Mouse (Mus musculus): ENCODE data around the gene Gtpbp2. TPM values are rescaled to one million over a fixed set of nuclear protein-coding genes. Genes with fewer than 3 reads are reported as not detected.

The Gtpbp2 gene
- polyA plus RNA-seq, 1 experiment from 2014 or later, result 28.7 TPM

DNA sequence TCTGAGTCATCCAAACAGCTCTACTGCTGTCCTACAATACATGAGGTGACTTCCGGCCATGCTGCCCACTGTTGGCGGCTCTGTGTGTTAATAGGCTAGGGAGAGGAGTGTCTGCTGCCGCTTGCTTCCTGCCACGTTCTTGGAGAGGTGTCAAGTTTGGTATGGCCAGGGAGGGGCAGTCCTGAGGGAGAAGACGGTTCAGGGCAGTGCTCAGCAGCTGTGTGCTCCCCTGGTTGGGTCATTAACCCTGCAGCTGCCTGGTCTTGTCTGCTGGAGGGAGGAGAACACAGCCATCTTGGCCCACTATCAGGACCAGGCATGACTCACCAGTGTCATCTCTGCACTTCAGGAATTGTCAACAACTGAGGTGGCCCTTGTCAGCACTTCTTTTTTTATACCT, 7.5 kb downstream of the Gtpbp2 start:
- WGBS, result 59% methylated on average over 5 of the region's 5 CpGs
- DNase-seq (ENCODE audit: low spot score) (no peak), ATAC-seq (replicated peaks; ENCODE audit: low FRiP score) (0 out of 2 replicates have a peak, but pooled peaks have one; percentile 10)
- Histone ChIP-seq H3K27me3 (ENCODE audit: control insufficient read depth, insufficient read depth, low read length) (no peaks in the 10 kb centered on the region), H3K4me1 (replicated peaks; ENCODE audit: control insufficient read depth, insufficient read depth, low read length) (no peaks in the 10 kb centered on the region), H3K9me3 (ENCODE audit: control insufficient read depth, low read length) (no peaks in the 10 kb centered on the region), H3K9ac (ENCODE audit: low read length) (no peak overlapping the region), H3K36me3 (ENCODE audit: control insufficient read depth, insufficient read depth, low read length) (peaks cover 14% of the 10 kb centered on the region), H3K27ac (ENCODE audit: low read depth, low read length) (no peak overlapping the region), H3K4me2 (ENCODE audit: low read depth, low read length, severe bottlenecking) (no peak overlapping the region), H3K4me3 (ENCODE audit: low read depth, low read length) (no peak overlapping the region)

- H3K9ac ChIP-seq (ENCODE audit: low read length), result no peak overlapping the region
- H3K4me1 ChIP-seq (replicated peaks; ENCODE audit: control insufficient read depth, insufficient read depth, low read length), result no peaks in the 10 kb centered on the region
- H3K27ac ChIP-seq (ENCODE audit: low read depth, low read length), result no peak overlapping the region
- H3K4me2 ChIP-seq (ENCODE audit: low read depth, low read length, severe bottlenecking), result no peak overlapping the region
- H3K9me3 ChIP-seq (ENCODE audit: control insufficient read depth, low read length), result no peaks in the 10 kb centered on the region
- peaks cover 14% of the 10 kb centered on the region for H3K36me3 ChIP-seq (ENCODE audit: control insufficient read depth, insufficient read depth, low read length)
- H3K27me3 ChIP-seq (ENCODE audit: control insufficient read depth, insufficient read depth, low read length), result no peaks in the 10 kb centered on the region
- 93% methylated on average over 5 of the region's 5 CpGs for WGBS
- H3K4me3 ChIP-seq (ENCODE audit: low read depth, low read length), result no peak overlapping the region
- ATAC-seq (replicated peaks; ENCODE audit: low FRiP score) (no peak), DNase-seq (ENCODE audit: low spot score) (no peak)
Observed at GRCm38 (mm10) chr17:46168768-46169167, 7.9 kb downstream of the Gtpbp2 start.

GRCm38 (mm10) chr17:46170538-46170937, 9.7 kb downstream of the Gtpbp2 start:
- WGBS, result 79% methylated on average over 3 of the region's 3 CpGs

GRCm38 (mm10) chr17:46182273-46182672, 21.4 kb downstream of the Gtpbp2 start:
- ATAC-seq (replicated peaks; ENCODE audit: low FRiP score) (no peak), DNase-seq (ENCODE audit: low spot score) (no peak)
- Histone ChIP-seq H3K9me3 (ENCODE audit: control insufficient read depth, low read length) (no peaks in the 10 kb centered on the region), H3K4me2 (ENCODE audit: low read depth, low read length, severe bottlenecking) (no peak overlapping the region), H3K4me1 (replicated peaks; ENCODE audit: control insufficient read depth, insufficient read depth, low read length) (no peaks in the 10 kb centered on the region), H3K27ac (ENCODE audit: low read depth, low read length) (no peak overlapping the region), H3K36me3 (ENCODE audit: control insufficient read depth, insufficient read depth, low read length) (peaks cover 4% of the 10 kb centered on the region), H3K9ac (ENCODE audit: low read length) (no peak overlapping the region), H3K4me3 (ENCODE audit: low read depth, low read length) (no peak overlapping the region), H3K27me3 (ENCODE audit: control insufficient read depth, insufficient read depth, low read length) (no peaks in the 10 kb centered on the region)
- 86% methylated on average over 4 of the region's 4 CpGs for WGBS

More at GRCm38 (mm10) chr17:46170538-46170937, 9.7 kb downstream of the Gtpbp2 start:
- Histone ChIP-seq H3K4me3 (ENCODE audit: low read depth, low read length) (no peak overlapping the region), H3K36me3 (ENCODE audit: control insufficient read depth, insufficient read depth, low read length) (peaks cover 14% of the 10 kb centered on the region), H3K27me3 (ENCODE audit: control insufficient read depth, insufficient read depth, low read length) (no peaks in the 10 kb centered on the region), H3K9me3 (ENCODE audit: control insufficient read depth, low read length) (no peaks in the 10 kb centered on the region), H3K9ac (ENCODE audit: low read length) (no peak overlapping the region), H3K27ac (ENCODE audit: low read depth, low read length) (no peak overlapping the region), H3K4me2 (ENCODE audit: low read depth, low read length, severe bottlenecking) (no peak overlapping the region), H3K4me1 (replicated peaks; ENCODE audit: control insufficient read depth, insufficient read depth, low read length) (no peaks in the 10 kb centered on the region)
- DNase-seq (ENCODE audit: low spot score) (no peak), ATAC-seq (replicated peaks; ENCODE audit: low FRiP score) (no peak)

DNA sequence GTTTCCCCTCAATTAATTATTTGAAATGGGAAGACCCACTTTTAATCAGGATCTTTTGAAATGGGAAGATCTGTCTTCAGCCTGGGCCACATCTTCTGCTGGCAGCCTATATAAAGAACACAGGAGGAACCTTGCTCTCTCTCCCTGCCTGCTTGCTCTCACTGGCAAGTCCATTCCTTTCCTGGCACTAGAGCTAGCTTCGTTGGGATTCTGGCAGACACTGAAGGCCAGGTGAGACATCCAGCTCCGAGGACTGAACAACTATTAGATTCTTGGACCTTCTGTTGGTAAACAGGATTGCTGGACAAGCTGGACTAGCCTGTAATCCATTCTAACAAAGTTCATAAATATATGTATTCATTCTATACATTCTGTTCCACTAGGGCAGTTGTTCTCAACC, 28.0 kb downstream of the Gtpbp2 start:
- WGBS, result 94% methylated on average over 2 of the region's 2 CpGs
- H3K4me2 ChIP-seq (ENCODE audit: low read depth, low read length, severe bottlenecking), result no peak overlapping the region
- no peak overlapping the region for H3K4me3 ChIP-seq (ENCODE audit: low read depth, low read length)
- peaks cover 10% of the 10 kb centered on the region for H3K36me3 ChIP-seq (ENCODE audit: control insufficient read depth, insufficient read depth, low read length)
- no peaks in the 10 kb centered on the region for H3K9me3 ChIP-seq (ENCODE audit: control insufficient read depth, low read length)
- no peaks in the 10 kb centered on the region for H3K4me1 ChIP-seq (replicated peaks; ENCODE audit: control insufficient read depth, insufficient read depth, low read length)
- no peaks in the 10 kb centered on the region for H3K27me3 ChIP-seq (ENCODE audit: control insufficient read depth, insufficient read depth, low read length)
- no peak for ATAC-seq (replicated peaks; ENCODE audit: low FRiP score)
- DNase-seq (ENCODE audit: low spot score), result no peak
- no peak overlapping the region for H3K9ac ChIP-seq (ENCODE audit: low read length)
- no peak overlapping the region for H3K27ac ChIP-seq (ENCODE audit: low read depth, low read length)

DNA sequence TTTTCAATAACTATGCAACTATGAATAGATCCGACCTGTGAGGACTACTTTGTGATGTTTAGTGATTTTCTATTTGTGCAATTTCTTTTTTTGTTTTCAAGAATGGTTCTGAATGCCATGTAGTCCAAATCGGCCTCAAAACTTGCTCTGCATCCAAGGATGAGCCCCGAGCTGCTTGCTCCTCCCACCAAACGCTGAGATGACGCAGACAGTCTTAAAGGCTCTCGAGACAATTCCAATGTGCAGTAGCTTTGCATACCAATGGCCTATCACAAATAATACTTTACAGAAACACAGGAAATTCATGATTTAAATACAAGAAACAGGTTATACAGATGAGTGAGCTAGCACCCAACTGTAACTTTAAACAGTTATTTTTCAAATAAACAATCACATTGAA, 40.3 kb downstream of the Gtpbp2 start:
- DNase-seq (ENCODE audit: low spot score) (no peak), ATAC-seq (replicated peaks; ENCODE audit: low FRiP score) (no peak)
- no peaks in the 10 kb centered on the region for H3K9me3 ChIP-seq (ENCODE audit: control insufficient read depth, low read length)
- H3K4me1 ChIP-seq (replicated peaks; ENCODE audit: control insufficient read depth, insufficient read depth, low read length), result peaks cover 4% of the 10 kb centered on the region
- H3K9ac ChIP-seq (ENCODE audit: low read length), result peak overlapping the region; percentile 94; the same call in 1 of the 2 replicates
- peak overlapping the region; percentile 79; the same call in 1 of the 2 replicates for H3K4me2 ChIP-seq (ENCODE audit: low read depth, low read length, severe bottlenecking)
- H3K27ac ChIP-seq (ENCODE audit: low read depth, low read length), result no peak overlapping the region
- H3K4me3 ChIP-seq (ENCODE audit: low read depth, low read length), result peak overlapping the region; percentile 96
- H3K27me3 ChIP-seq (ENCODE audit: control insufficient read depth, insufficient read depth, low read length), result no peaks in the 10 kb centered on the region
- peaks cover 3% of the 10 kb centered on the region for H3K36me3 ChIP-seq (ENCODE audit: control insufficient read depth, insufficient read depth, low read length)
- 75% methylated on average over 6 of the region's 6 CpGs for WGBS

DNA sequence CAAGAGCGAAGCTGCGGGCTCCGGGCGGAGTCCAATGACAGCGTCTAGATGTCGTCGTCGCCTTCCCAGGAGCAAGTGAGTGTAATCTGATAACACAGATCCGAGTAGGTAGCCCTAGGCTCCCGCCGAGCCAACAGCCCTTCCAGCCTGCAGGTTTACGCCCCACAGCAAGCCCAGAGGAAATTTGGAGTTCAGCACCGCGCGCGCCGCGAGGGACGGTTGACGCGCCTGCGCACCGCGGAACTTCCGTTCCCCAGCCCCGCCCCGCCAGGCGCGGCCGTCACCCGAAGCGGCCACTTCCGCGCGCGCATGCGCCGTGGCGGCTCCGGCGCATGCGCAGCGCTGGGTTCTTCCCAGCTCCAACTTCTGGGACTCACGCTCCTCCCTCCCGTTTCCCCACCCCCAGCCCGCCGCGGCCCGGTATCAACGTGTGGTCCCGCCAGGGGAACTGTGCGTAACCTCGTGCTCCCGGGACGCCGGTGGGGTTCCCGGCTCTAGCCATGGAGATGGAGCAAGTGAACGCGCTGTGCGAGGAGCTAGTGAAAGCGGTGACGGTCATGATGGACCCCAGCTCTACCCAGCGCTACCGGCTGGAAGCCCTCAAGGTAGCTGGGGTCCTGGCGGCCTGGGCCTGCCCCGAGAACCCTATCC, 41.7 kb downstream of the Gtpbp2 start, which contains the start of the genes Polh and Xpo5:
Polh (minus strand) TSS at position 225 of the 651 bp plus-strand sequence.
Xpo5 (plus strand) TSS at position 362 of the 651 bp plus-strand sequence.
- Histone ChIP-seq H3K27ac (ENCODE audit: low read depth, low read length) (peak within 1 kb of the TSS; percentile 79), H3K9me3 (ENCODE audit: control insufficient read depth, low read length) (no peaks in the 10 kb centered on the region), H3K27me3 (ENCODE audit: control insufficient read depth, insufficient read depth, low read length) (no peaks in the 10 kb centered on the region), H3K4me1 (replicated peaks; ENCODE audit: control insufficient read depth, insufficient read depth, low read length) (peaks cover 4% of the 10 kb centered on the region), H3K36me3 (ENCODE audit: control insufficient read depth, insufficient read depth, low read length) (peaks cover 3% of the 10 kb centered on the region), H3K4me3 (ENCODE audit: low read depth, low read length) (peak within 1 kb of the TSS; percentile 96), H3K4me2 (ENCODE audit: low read depth, low read length, severe bottlenecking) (peak within 1 kb of the TSS; percentile 89), H3K9ac (ENCODE audit: low read length) (peak within 1 kb of the TSS; percentile 94)
- under 1% methylated on average over 66 of the region's 66 CpGs for WGBS
- ATAC-seq (replicated peaks; ENCODE audit: low FRiP score) (peak; percentile 95), DNase-seq (ENCODE audit: low spot score) (peak; percentile 96)

- Histone ChIP-seq H3K4me2 (ENCODE audit: low read depth, low read length, severe bottlenecking) (peak overlapping the region; percentile 89), H3K9me3 (ENCODE audit: control insufficient read depth, low read length) (no peaks in the 10 kb centered on the region), H3K27me3 (ENCODE audit: control insufficient read depth, insufficient read depth, low read length) (no peaks in the 10 kb centered on the region), H3K36me3 (ENCODE audit: control insufficient read depth, insufficient read depth, low read length) (peaks cover 4% of the 10 kb centered on the region; the same call in 1 of the 2 replicates), H3K4me3 (ENCODE audit: low read depth, low read length) (peak overlapping the region; percentile 96), H3K27ac (ENCODE audit: low read depth, low read length) (peak overlapping the region; percentile 57), H3K4me1 (replicated peaks; ENCODE audit: control insufficient read depth, insufficient read depth, low read length) (peaks cover 4% of the 10 kb centered on the region), H3K9ac (ENCODE audit: low read length) (peak overlapping the region; percentile 94)
- peak; percentile 59 for DNase-seq (ENCODE audit: low spot score)
- WGBS, result 0% methylated on average over 20 of the region's 20 CpGs
- ATAC-seq (replicated peaks; ENCODE audit: low FRiP score), result no peak; the same call in 1 of the 2 replicates
Observed at GRCm38 (mm10) chr17:46203078-46203477, 42.2 kb downstream of the Gtpbp2 start.

DNA sequence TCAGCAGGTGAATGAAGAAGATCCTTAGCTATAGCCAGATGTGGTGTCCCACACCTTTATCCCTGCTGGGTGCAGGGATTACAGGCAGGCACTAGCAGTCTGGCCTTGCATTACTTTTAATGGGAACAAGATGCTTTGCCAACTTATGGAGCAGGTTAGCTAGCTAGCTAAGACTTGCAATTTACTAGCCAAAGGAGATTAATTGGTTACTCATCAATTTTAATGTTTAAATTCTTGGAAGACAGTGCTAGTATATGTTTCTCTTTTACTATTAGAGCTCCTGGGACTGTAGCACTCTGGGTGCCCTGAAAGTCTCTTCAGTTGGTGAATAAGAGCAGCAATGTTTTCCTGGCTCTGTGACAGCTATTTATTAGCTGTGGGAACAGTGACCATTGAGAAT, 45.8 kb downstream of the Gtpbp2 start:
- Histone ChIP-seq H3K27ac (ENCODE audit: low read depth, low read length) (no peak overlapping the region), H3K9ac (ENCODE audit: low read length) (no peak overlapping the region), H3K27me3 (ENCODE audit: control insufficient read depth, insufficient read depth, low read length) (no peaks in the 10 kb centered on the region), H3K4me1 (replicated peaks; ENCODE audit: control insufficient read depth, insufficient read depth, low read length) (peaks cover 4% of the 10 kb centered on the region), H3K4me3 (ENCODE audit: low read depth, low read length) (no peak overlapping the region), H3K36me3 (ENCODE audit: control insufficient read depth, insufficient read depth, low read length) (peaks cover 16% of the 10 kb centered on the region), H3K4me2 (ENCODE audit: low read depth, low read length, severe bottlenecking) (no peak overlapping the region), H3K9me3 (ENCODE audit: control insufficient read depth, low read length) (no peaks in the 10 kb centered on the region)
- ATAC-seq (replicated peaks; ENCODE audit: low FRiP score) (no peak), DNase-seq (ENCODE audit: low spot score) (no peak)
